Mouse (Mus musculus) olfactory bulb, adult 2 months (tissue): ENCODE measurements around the gene Med8. TPM values are rescaled to one million over a fixed set of nuclear protein-coding genes. Genes with fewer than 3 reads are reported as not detected.
A peak's percentile ranks its signal among the peaks of the same experiment; 100 is the strongest.

Experiments
- H3K27ac ChIP-seq: fragments of 200-500 bp; 2 replicates; pipeline ENCODE4 v1.5.1; 2012; ENCODE audit warnings: low read depth, low read length; ENCODE audit not compliant: insufficient read depth
- H3K4me1 ChIP-seq: fragments of 200-500 bp; 2 replicates; pipeline ENCODE4 v1.6.1; 2012; ENCODE audit warnings: low read length; ENCODE audit not compliant: control insufficient read depth, insufficient read depth
- H3K4me3 ChIP-seq: fragments of 200-500 bp; 2 replicates; pipeline ENCODE4 v1.5.1; 2012; ENCODE audit warnings: mild to moderate bottlenecking, low read depth, low read length, moderate library complexity; ENCODE audit not compliant: insufficient read depth
- CTCF ChIP-seq: fragments of 200-500 bp; IDR thresholded peaks from 2 replicates; pipeline ENCODE4 v1.5.1; 2012; ENCODE audit warnings: low read depth, mild to moderate bottlenecking, low read length, moderate library complexity; ENCODE audit not compliant: insufficient read depth
- POLR2A ChIP-seq: fragments of 200-500 bp; IDR thresholded peaks from 2 replicates; pipeline ENCODE4 v1.6.1; 2012; ENCODE audit warnings: mild to moderate bottlenecking, low read depth, low read length, moderate library complexity; ENCODE audit not compliant: insufficient read depth
- WGBS: fragments of 180-500 bp; shearing (Covaris S2); methylation state at CpG from one replicate; pipeline ENCODE4 v1.1.7; 2018; 5-methylcytosine and 5-hydroxymethylcytosine counted together
- polyA plus RNA-seq: library from polyadenylated mRNA; stranded (reverse); fragments of >200 nt; gene quantifications from 2 replicates; pipeline ENCODE4 v1.2.4, GENCODE M21; 2012; ENCODE audit warnings: low replicate concordance; ENCODE audit not compliant: missing spikeins, insufficient read depth, insufficient read length

Gene Med8
- polyA plus RNA-seq, result not detected in 2 replicates

GRCm38 (mm10) chr4:118409142-118409900 lies at the start of gene Med8, which contains the start of gene Szt2:
Med8 (plus strand) TSS chr4:118409337.
Szt2 (minus strand) TSS chr4:118409273.
- TF ChIP-seq POLR2A (peak; percentile 78), CTCF (no peak)
- no peak within 1 kb of the TSS for H3K27ac ChIP-seq
- no peaks in the 10 kb centered on the region for H3K4me1 ChIP-seq
- WGBS, result under 1% methylated on average over 53 of the region's 53 CpGs
- peak within 1 kb of the TSS; percentile 66 for H3K4me3 ChIP-seq

- H3K4me1 ChIP-seq, result peaks cover 11% of the 10 kb centered on the region
- WGBS, result 2% methylated on average over 54 of the region's 54 CpGs
- H3K4me3 ChIP-seq, result peak overlapping the region; percentile 92
- H3K27ac ChIP-seq, result peak overlapping the region; percentile 85
- TF ChIP-seq POLR2A (peak; percentile 70), CTCF (no peak)
Observed at GRCm38 (mm10) chr4:118359896-118360720, 49.0 kb upstream of the Med8 start.

- no peak for TF ChIP-seq CTCF
- TF ChIP-seq POLR2A, result no peak
- peaks cover 11% of the 10 kb centered on the region for H3K4me1 ChIP-seq
- no peak overlapping the region for H3K4me3 ChIP-seq
- WGBS, result 94% methylated on average over 5 of the region's 5 CpGs
- no peak overlapping the region for H3K27ac ChIP-seq
Observed at GRCm38 (mm10) chr4:118361451-118361850, 47.7 kb upstream of the Med8 start.

GRCm38 (mm10) chr4:118362879-118363278 lies 46.3 kb upstream of the Med8 start:
- Histone ChIP-seq H3K4me1 (peaks cover 11% of the 10 kb centered on the region), H3K27ac (no peak overlapping the region), H3K4me3 (no peak overlapping the region)
- TF ChIP-seq CTCF (no peak), POLR2A (no peak)
- WGBS, result 94% methylated on average over 6 of the region's 6 CpGs

- H3K4me1 ChIP-seq, result peaks cover 11% of the 10 kb centered on the region
- 92% methylated on average over 3 of the region's 3 CpGs for WGBS
- no peak overlapping the region for H3K4me3 ChIP-seq
- TF ChIP-seq POLR2A (no peak), CTCF (no peak)
- H3K27ac ChIP-seq, result no peak overlapping the region
Observed at GRCm38 (mm10) chr4:118363985-118364384, 45.2 kb upstream of the Med8 start.

- Histone ChIP-seq H3K27ac (no peak overlapping the region), H3K4me1 (peaks cover 11% of the 10 kb centered on the region), H3K4me3 (no peak overlapping the region)
- WGBS, result 93% methylated on average over 13 of the region's 13 CpGs
- TF ChIP-seq CTCF, result no peak
- TF ChIP-seq POLR2A, result no peak
Observed at GRCm38 (mm10) chr4:118364641-118365040, 44.5 kb upstream of the Med8 start.

- no peak for TF ChIP-seq CTCF
- no peak for TF ChIP-seq POLR2A
- H3K4me3 ChIP-seq, result no peak overlapping the region
- 93% methylated on average over 14 of the region's 14 CpGs for WGBS
- no peaks in the 10 kb centered on the region for H3K4me1 ChIP-seq
- H3K27ac ChIP-seq, result no peak overlapping the region
Observed at GRCm38 (mm10) chr4:118365991-118366390, 43.1 kb upstream of the Med8 start.

GRCm38 (mm10) chr4:118367551-118367950 lies 41.6 kb upstream of the Med8 start:
- Histone ChIP-seq H3K4me1 (no peaks in the 10 kb centered on the region), H3K27ac (no peak overlapping the region), H3K4me3 (no peak overlapping the region)
- TF ChIP-seq CTCF (no peak), POLR2A (no peak)
- WGBS, result 95% methylated on average over 12 of the region's 12 CpGs

- no peak overlapping the region for H3K4me3 ChIP-seq
- TF ChIP-seq CTCF (no peak), POLR2A (no peak)
- WGBS, result 93% methylated on average over 3 of the region's 3 CpGs
- no peak overlapping the region for H3K27ac ChIP-seq
- H3K4me1 ChIP-seq, result no peaks in the 10 kb centered on the region
Observed at GRCm38 (mm10) chr4:118368616-118369015, 40.5 kb upstream of the Med8 start.
